Mouse (Mus musculus) midbrain, embryonic 15.5 days (tissue): ENCODE measurements around the gene Myof. TPM values are rescaled to one million over a fixed set of nuclear protein-coding genes. Genes with fewer than 3 reads are reported as not detected.
A peak's percentile ranks its signal among the peaks of the same experiment; 100 is the strongest.

Experiments used
- ATAC-seq: fragments of 200-750 bp; cut with Nextera tagmentation; replicated peaks from 2 replicates; pipeline ENCODE4 v1.8.0; 2017; ENCODE audit warnings: moderate TSS enrichment
- H3K27ac ChIP-seq: fragments of 300-500 bp; sonication (generic); 2 replicates; pipeline ENCODE4 v1.5.1; 2015; ENCODE audit warnings: mild to moderate bottlenecking, inconsistent platforms
- H3K27me3 ChIP-seq: fragments of 300-500 bp; sonication (generic); replicated peaks from 2 replicates; pipeline ENCODE4 v1.6.1; 2015; ENCODE audit warnings: inconsistent platforms
- H3K36me3 ChIP-seq: fragments of 300-500 bp; sonication (generic); replicated peaks from 2 replicates; pipeline ENCODE4 v1.6.1; 2015; ENCODE audit warnings: inconsistent platforms
- H3K4me1 ChIP-seq: fragments of 300-500 bp; sonication (generic); 2 replicates; pipeline ENCODE4 v1.6.1; 2015; ENCODE audit warnings: inconsistent platforms
- H3K4me2 ChIP-seq: fragments of 300-500 bp; sonication (generic); 2 replicates; pipeline ENCODE4 v1.6.1; 2015; ENCODE audit warnings: inconsistent platforms, mild to moderate bottlenecking, moderate library complexity
- H3K4me3 ChIP-seq: fragments of 300-500 bp; sonication (generic); 2 replicates; pipeline ENCODE4 v1.5.1; 2015; ENCODE audit warnings: mild to moderate bottlenecking, inconsistent platforms
- H3K9ac ChIP-seq: fragments of 300-500 bp; sonication (generic); 2 replicates; pipeline ENCODE4 v1.6.1; 2015; ENCODE audit warnings: mild to moderate bottlenecking, inconsistent platforms
- H3K9me3 ChIP-seq: fragments of 300-500 bp; sonication (generic); 2 replicates; pipeline ENCODE4 v1.6.1; 2016; ENCODE audit warnings: inconsistent platforms
- WGBS: fragments of 180-500 bp; shearing (Covaris S2); methylation state at CpG from one replicate; pipeline ENCODE4 v1.1.7; 2015; ENCODE audit warnings: mixed read lengths; 5-methylcytosine and 5-hydroxymethylcytosine counted together
- polyA plus RNA-seq: library from polyadenylated mRNA; unstranded; fragments of >200 nt; fragmentation: Nextera tagmentation; extraction: Ambion mirVana; gene quantifications from 2 replicates; pipeline ENCODE4 v1.2.1, GENCODE M21; 2015

The Myof gene
- polyA plus RNA-seq, 1 experiment from 2014 or later, result 2.5 TPM

GRCm38 (mm10) chr19:38034696-38035095 is 8.7 kb downstream of the Myof start:
- 77% methylated on average over 2 of the region's 2 CpGs for WGBS
- H3K4me1 ChIP-seq, result peaks cover 8% of the 10 kb centered on the region; the same call in 1 of the 2 replicates
- no peaks in the 10 kb centered on the region for H3K36me3 ChIP-seq
- no peak overlapping the region for H3K27ac ChIP-seq
- no peak overlapping the region for H3K9ac ChIP-seq
- no peaks in the 10 kb centered on the region; the same call in 1 of the 2 replicates for H3K27me3 ChIP-seq
- no peak overlapping the region for H3K4me2 ChIP-seq
- no peaks in the 10 kb centered on the region for H3K9me3 ChIP-seq
- no peak for ATAC-seq
- no peak overlapping the region for H3K4me3 ChIP-seq

- ATAC-seq, result no peak
- H3K9me3 ChIP-seq, result no peaks in the 10 kb centered on the region
- H3K4me2 ChIP-seq, result no peak overlapping the region
- WGBS, result 85% methylated on average over 2 of the region's 2 CpGs
- H3K36me3 ChIP-seq, result no peaks in the 10 kb centered on the region
- H3K27me3 ChIP-seq, result no peaks in the 10 kb centered on the region; the same call in 1 of the 2 replicates
- H3K4me3 ChIP-seq, result no peak overlapping the region
- peaks cover 8% of the 10 kb centered on the region; the same call in 1 of the 2 replicates for H3K4me1 ChIP-seq
- H3K9ac ChIP-seq, result no peak overlapping the region
- no peak overlapping the region for H3K27ac ChIP-seq
Observed at GRCm38 (mm10) chr19:38033735-38034057, 9.7 kb downstream of the Myof start.

- H3K27ac ChIP-seq, result no peak overlapping the region
- WGBS, result 84% methylated on average over 15 of the region's 15 CpGs
Observed at GRCm38 (mm10) chr19:38032993-38033734, 10.2 kb downstream of the Myof start.

GRCm38 (mm10) chr19:38031144-38031543 is 12.2 kb downstream of the Myof start:
- peaks cover 8% of the 10 kb centered on the region; the same call in 1 of the 2 replicates for H3K4me1 ChIP-seq
- peak; percentile 59 for ATAC-seq
- no peak overlapping the region for H3K4me3 ChIP-seq
- 76% methylated on average over 9 of the region's 9 CpGs for WGBS
- no peaks in the 10 kb centered on the region for H3K9me3 ChIP-seq
- no peak overlapping the region for H3K9ac ChIP-seq
- H3K4me2 ChIP-seq, result peak overlapping the region; percentile 37
- H3K27ac ChIP-seq, result no peak overlapping the region
- no peaks in the 10 kb centered on the region for H3K36me3 ChIP-seq
- H3K27me3 ChIP-seq, result no peaks in the 10 kb centered on the region; the same call in 1 of the 2 replicates

More at GRCm38 (mm10) chr19:38032993-38033734, 10.2 kb downstream of the Myof start:
- no peak overlapping the region for H3K9ac ChIP-seq
- H3K4me2 ChIP-seq, result no peak overlapping the region
- no peaks in the 10 kb centered on the region for H3K9me3 ChIP-seq
- H3K27me3 ChIP-seq, result no peaks in the 10 kb centered on the region; the same call in 1 of the 2 replicates
- H3K36me3 ChIP-seq, result no peaks in the 10 kb centered on the region
- no peak for ATAC-seq
- H3K4me1 ChIP-seq, result peaks cover 8% of the 10 kb centered on the region; the same call in 1 of the 2 replicates
- no peak overlapping the region for H3K4me3 ChIP-seq

- H3K36me3 ChIP-seq, result no peaks in the 10 kb centered on the region
- H3K4me1 ChIP-seq, result peaks cover 8% of the 10 kb centered on the region; the same call in 1 of the 2 replicates
- H3K27ac ChIP-seq, result no peak overlapping the region
- no peak overlapping the region for H3K4me3 ChIP-seq
- 7% methylated on average over 21 of the region's 23 CpGs for WGBS
- H3K27me3 ChIP-seq, result no peaks in the 10 kb centered on the region; the same call in 1 of the 2 replicates
- ATAC-seq, result peak; percentile 76
- H3K9ac ChIP-seq, result no peak overlapping the region
- H3K4me2 ChIP-seq, result peak overlapping the region; percentile 37
- no peaks in the 10 kb centered on the region for H3K9me3 ChIP-seq
Observed at GRCm38 (mm10) chr19:38030673-38031137, 12.7 kb downstream of the Myof start.

- Histone ChIP-seq H3K27me3 (no peaks in the 10 kb centered on the region; the same call in 1 of the 2 replicates), H3K4me2 (no peak overlapping the region), H3K4me1 (peaks cover 8% of the 10 kb centered on the region; the same call in 1 of the 2 replicates), H3K27ac (no peak overlapping the region), H3K36me3 (no peaks in the 10 kb centered on the region), H3K9me3 (no peaks in the 10 kb centered on the region), H3K9ac (no peak overlapping the region), H3K4me3 (no peak overlapping the region)
- no peak for ATAC-seq
- WGBS, result 56% methylated on average over 3 of the region's 3 CpGs
Observed at GRCm38 (mm10) chr19:38029871-38030270, 13.5 kb downstream of the Myof start.

- Histone ChIP-seq H3K4me1 (peaks cover 8% of the 10 kb centered on the region; the same call in 1 of the 2 replicates), H3K4me3 (no peak overlapping the region), H3K9ac (no peak overlapping the region), H3K4me2 (no peak overlapping the region), H3K36me3 (no peaks in the 10 kb centered on the region), H3K27me3 (no peaks in the 10 kb centered on the region; the same call in 1 of the 2 replicates), H3K27ac (no peak overlapping the region), H3K9me3 (no peaks in the 10 kb centered on the region)
- WGBS, result 70% methylated on average over 3 of the region's 3 CpGs
- ATAC-seq, result no peak
Observed at GRCm38 (mm10) chr19:38029292-38029691, 14.1 kb downstream of the Myof start.

GRCm38 (mm10) chr19:38027881-38028521 is 15.4 kb downstream of the Myof start:
- Histone ChIP-seq H3K4me3 (no peak overlapping the region), H3K9ac (no peak overlapping the region), H3K4me1 (peaks cover 8% of the 10 kb centered on the region; the same call in 1 of the 2 replicates), H3K9me3 (no peaks in the 10 kb centered on the region), H3K27me3 (no peaks in the 10 kb centered on the region; the same call in 1 of the 2 replicates), H3K36me3 (no peaks in the 10 kb centered on the region), H3K27ac (no peak overlapping the region), H3K4me2 (no peak overlapping the region)
- ATAC-seq, result no peak
- 66% methylated on average over 10 of the region's 10 CpGs for WGBS

- Histone ChIP-seq H3K9me3 (no peaks in the 10 kb centered on the region), H3K4me2 (no peak overlapping the region), H3K36me3 (no peaks in the 10 kb centered on the region), H3K4me3 (no peak overlapping the region), H3K27ac (no peak overlapping the region), H3K4me1 (peaks cover 8% of the 10 kb centered on the region; the same call in 1 of the 2 replicates), H3K27me3 (no peaks in the 10 kb centered on the region; the same call in 1 of the 2 replicates), H3K9ac (no peak overlapping the region)
- no peak for ATAC-seq
- 88% methylated on average over 6 of the region's 6 CpGs for WGBS
Observed at GRCm38 (mm10) chr19:38027389-38027788, 16.0 kb downstream of the Myof start.

- peaks cover 6% of the 10 kb centered on the region; the same call in 1 of the 2 replicates for H3K4me1 ChIP-seq
- H3K4me3 ChIP-seq, result no peak overlapping the region
- ATAC-seq, result no peak
- H3K4me2 ChIP-seq, result no peak overlapping the region
- no peak overlapping the region for H3K27ac ChIP-seq
- H3K36me3 ChIP-seq, result no peaks in the 10 kb centered on the region
- H3K27me3 ChIP-seq, result no peaks in the 10 kb centered on the region; the same call in 1 of the 2 replicates
- WGBS, result 62% methylated on average over 8 of the region's 8 CpGs
- no peak overlapping the region for H3K9ac ChIP-seq
- no peaks in the 10 kb centered on the region for H3K9me3 ChIP-seq
Observed at GRCm38 (mm10) chr19:38026211-38026624, 17.2 kb downstream of the Myof start.

- no peaks in the 10 kb centered on the region for H3K27me3 ChIP-seq
- H3K36me3 ChIP-seq, result no peaks in the 10 kb centered on the region
- no peak overlapping the region for H3K4me2 ChIP-seq
- no peak for ATAC-seq
- 41% methylated on average over 9 of the region's 9 CpGs for WGBS
- no peak overlapping the region for H3K4me3 ChIP-seq
- no peak overlapping the region for H3K9ac ChIP-seq
- no peaks in the 10 kb centered on the region for H3K9me3 ChIP-seq
- H3K4me1 ChIP-seq, result 0 out of 2 replicates have a peak, but pooled peaks cover under 1% of the 10 kb centered on the region
- no peak overlapping the region for H3K27ac ChIP-seq
Observed at GRCm38 (mm10) chr19:38025254-38026041, 17.9 kb downstream of the Myof start.

- H3K4me3 ChIP-seq, result no peak overlapping the region
- H3K9me3 ChIP-seq, result no peaks in the 10 kb centered on the region
- H3K4me1 ChIP-seq, result no peaks in the 10 kb centered on the region
- WGBS, result 23% methylated on average over 4 of the region's 4 CpGs
- no peaks in the 10 kb centered on the region for H3K27me3 ChIP-seq
- no peak overlapping the region for H3K4me2 ChIP-seq
- H3K9ac ChIP-seq, result no peak overlapping the region
- ATAC-seq, result no peak
- H3K36me3 ChIP-seq, result no peaks in the 10 kb centered on the region
- H3K27ac ChIP-seq, result no peak overlapping the region
Observed at GRCm38 (mm10) chr19:38023603-38024002, 19.8 kb downstream of the Myof start.
